Mouse (Mus musculus) bone marrow macrophage, adult 2 months (primary cell): Measurements from ENCODE around the gene Gm12845.

Source experiments
- CTCF ChIP-seq: IDR thresholded peaks from 2 replicates; pipeline ENCODE4 v1.5.1; 2012; ENCODE audit warnings: low read depth, mild to moderate bottlenecking, low read length, moderate library complexity
- POLR2A ChIP-seq: IDR thresholded peaks from 2 replicates; pipeline ENCODE4 v1.6.1; 2012; ENCODE audit warnings: mild to moderate bottlenecking, low read depth, low read length, borderline replicate concordance

- TF ChIP-seq CTCF = no peak
- TF ChIP-seq POLR2A = no peak
Observed at GRCm38 (mm10) chr4:117682463-117682862, 41.7 kb upstream of the Gm12845 start.
